Mouse (Mus musculus) stomach, embryonic 14.5 days (tissue): ENCODE data around the gene Vmn1r172. TPM values are rescaled to one million over a fixed set of nuclear protein-coding genes. Genes with fewer than 3 reads are reported as not detected.
"Not testable (repeated sequence)": the region's sequence is repeated elsewhere in the genome, so short reads cannot be mapped to it uniquely, and the experiment has no call there.

ENCODE experiments used
- ATAC-seq: fragments of 200-750 bp; cut with Nextera tagmentation; 2 replicates; pipeline ENCODE4 v1.8.0; 2017; ENCODE audit warnings: low read depth, moderate TSS enrichment; ENCODE audit not compliant: insufficient number of reproducible peaks, insufficient read depth, low FRiP score
- H3K27ac ChIP-seq: fragments of 300-500 bp; sonication (generic); 2 replicates; pipeline ENCODE4 v1.5.1; 2014; ENCODE audit warnings: mild to moderate bottlenecking, low read length, moderate library complexity, mixed read lengths
- H3K27me3 ChIP-seq: fragments of 300-500 bp; sonication (generic); 2 replicates; pipeline ENCODE4 v1.6.1; 2014; ENCODE audit warnings: low read length, control low read depth, mixed read lengths; ENCODE audit not compliant: control insufficient read depth, insufficient read depth
- H3K36me3 ChIP-seq: fragments of 300-500 bp; sonication (generic); 2 replicates; pipeline ENCODE4 v1.6.1; 2014; ENCODE audit warnings: mild to moderate bottlenecking, control low read depth, low read length, moderate library complexity, mixed read lengths; ENCODE audit not compliant: control insufficient read depth, insufficient read depth
- H3K4me1 ChIP-seq: fragments of 300-500 bp; sonication (generic); 2 replicates; pipeline ENCODE4 v1.6.1; 2014; ENCODE audit warnings: low read length, control low read depth, mixed read lengths; ENCODE audit not compliant: control insufficient read depth, insufficient read depth
- H3K4me2 ChIP-seq: fragments of 300-500 bp; sonication (generic); replicated peaks from 2 replicates; pipeline ENCODE4 v1.6.1; 2014; ENCODE audit warnings: low read depth, low read length, control low read depth
- H3K4me3 ChIP-seq: fragments of 300-500 bp; sonication (generic); 2 replicates; pipeline ENCODE4 v1.5.1; 2014; ENCODE audit warnings: low read depth, low read length, control low read depth
- H3K9ac ChIP-seq: fragments of 300-500 bp; sonication (generic); replicated peaks from 2 replicates; pipeline ENCODE4 v1.6.1; 2014; ENCODE audit warnings: low read depth, mild to moderate bottlenecking, control low read depth, low read length, moderate library complexity, mixed read lengths
- H3K9me3 ChIP-seq: fragments of 300-500 bp; sonication (generic); 2 replicates; pipeline ENCODE4 v1.6.1; 2016; ENCODE audit warnings: low read depth, low read length, control low read depth; ENCODE audit not compliant: control insufficient read depth
- WGBS: fragments of 180-500 bp; shearing (Covaris S2); extraction: QIAGEN DNeasy Blood & Tissue Kit; methylation state at CpG from one replicate; pipeline ENCODE4 v1.1.7; 2014; 5-methylcytosine and 5-hydroxymethylcytosine counted together
- polyA plus RNA-seq: library from polyadenylated mRNA; unstranded; fragments of >200 nt; fragmentation: Nextera tagmentation; extraction: Ambion mirVana; gene quantifications from 2 replicates; pipeline ENCODE4 v1.2.1, GENCODE M21; 2014

Vmn1r172 gene
- polyA plus RNA-seq, result not detected in 2 replicates

DNA sequence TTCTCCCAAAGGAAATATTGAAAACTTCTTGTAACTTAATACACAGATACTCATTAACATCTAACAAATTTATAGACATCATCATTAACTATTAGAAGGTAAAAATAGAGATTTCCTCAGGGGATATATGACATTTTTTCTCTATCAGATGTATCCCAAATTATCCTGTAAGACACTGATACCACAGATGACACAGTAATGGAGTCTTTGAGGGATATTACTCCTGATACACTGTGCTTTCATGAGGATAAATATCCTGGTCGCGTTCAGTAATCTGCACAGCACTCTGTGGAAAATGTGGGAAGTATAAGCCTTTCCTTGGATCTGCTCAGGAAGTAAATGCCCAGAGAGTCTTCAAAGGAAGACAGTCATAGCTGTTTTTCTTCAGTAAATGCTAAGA lies at the start of gene Vmn1r172:
Vmn1r172 (plus strand) TSS at position 301 of the 400 bp plus-strand sequence.
- WGBS, result 64% methylated on average over 2 of the region's 2 CpGs
- Histone ChIP-seq H3K4me1 (no peaks in the 10 kb centered on the region), H3K27ac (no peak within 1 kb of the TSS), H3K9ac (no peak within 1 kb of the TSS), H3K4me3 (no peak within 1 kb of the TSS), H3K36me3 (no peaks in the 10 kb centered on the region), H3K27me3 (no peaks in the 10 kb centered on the region), H3K4me2 (no peak within 1 kb of the TSS), H3K9me3 (no peaks in the 10 kb centered on the region)
- no peak for ATAC-seq

DNA sequence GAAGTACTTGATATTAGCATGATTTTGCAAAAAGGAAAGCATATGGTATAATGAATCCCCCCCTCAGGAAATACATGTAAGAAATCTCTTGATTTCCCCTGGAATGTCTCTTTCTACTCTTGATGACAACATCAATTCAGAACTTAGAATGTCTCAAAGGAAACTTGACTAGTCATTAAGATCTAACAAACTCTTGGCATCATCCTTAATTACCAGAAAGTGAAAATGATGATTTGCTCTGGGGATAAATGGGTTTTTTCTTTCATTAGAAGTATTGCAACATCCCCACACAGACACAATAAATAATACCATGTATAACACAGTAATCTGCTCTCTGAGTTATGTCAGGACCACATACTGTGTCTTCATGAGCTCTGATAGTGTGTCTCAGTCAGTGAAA lies 27.7 kb upstream of the Vmn1r172 start, which contains the start of gene Vmn1r171:
Vmn1r171 (plus strand) TSS at position 301 of the 400 bp plus-strand sequence.
- Histone ChIP-seq H3K27me3 (no peaks in the 10 kb centered on the region), H3K4me3 (no peak within 1 kb of the TSS), H3K36me3 (no peaks in the 10 kb centered on the region), H3K4me2 (no peak within 1 kb of the TSS), H3K4me1 (no peaks in the 10 kb centered on the region), H3K27ac (no peak within 1 kb of the TSS), H3K9me3 (no peaks in the 10 kb centered on the region), H3K9ac (no peak within 1 kb of the TSS)
- ATAC-seq, result no peak

DNA sequence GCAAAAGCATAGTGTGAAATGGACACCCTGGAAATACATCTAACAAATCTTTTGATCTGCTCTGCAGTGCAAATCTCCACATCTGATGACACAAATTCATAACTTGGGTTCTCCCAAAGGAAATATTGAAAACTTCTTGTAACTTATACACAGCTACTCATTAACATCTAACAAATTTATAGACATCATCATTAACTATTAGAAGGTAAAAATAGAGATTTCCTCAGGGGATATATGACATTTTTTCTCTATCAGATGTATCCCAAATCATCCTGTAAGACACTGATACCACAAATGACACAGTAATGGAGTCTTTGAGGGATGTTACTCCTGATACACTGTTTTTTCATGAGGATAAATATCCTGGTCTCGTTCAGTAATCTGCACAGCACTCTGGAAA lies 42.3 kb downstream of the Vmn1r172 start, which contains the start of gene Vmn1r173:
Vmn1r173 (plus strand) TSS at position 301 of the 400 bp plus-strand sequence.
- not testable (repeated sequence) for H3K27ac ChIP-seq, ATAC-seq, H3K4me2 ChIP-seq, H3K9ac ChIP-seq, H3K27me3 ChIP-seq, H3K4me3 ChIP-seq, H3K36me3 ChIP-seq, H3K9me3 ChIP-seq, H3K4me1 ChIP-seq
- WGBS, result 50% methylated on average over 1 of the region's 1 CpGs

Other genes with a start within 250 kb of the Vmn1r172 start
- gene Vmn1r167, start 151.1 kb upstream of the Vmn1r172 start, polyA plus RNA-seq, result not detected in 2 replicates
- gene Vmn1r168, start 118.6 kb upstream of the Vmn1r172 start, polyA plus RNA-seq, result not detected in 2 replicates
- gene Vmn1r169, start 82.8 kb upstream of the Vmn1r172 start, polyA plus RNA-seq, result not detected in 2 replicates
- not detected in 2 replicates for gene Vmn1r170, start 52.1 kb upstream of the Vmn1r172 start, polyA plus RNA-seq
- not detected in 2 replicates for gene Vmn1r171, start 27.6 kb upstream of the Vmn1r172 start, polyA plus RNA-seq
- gene Vmn1r173, start 42.4 kb downstream of the Vmn1r172 start, polyA plus RNA-seq, result not detected in 2 replicates
- gene Vmn1r174, start 94.0 kb downstream of the Vmn1r172 start, polyA plus RNA-seq, result not detected in 2 replicates
- not detected in 2 replicates for gene Vmn1r175, start 152.3 kb downstream of the Vmn1r172 start, polyA plus RNA-seq
- not detected in 2 replicates for gene Vmn1r176, start 179.1 kb downstream of the Vmn1r172 start, polyA plus RNA-seq
- gene Vmn1r177, start 208.1 kb downstream of the Vmn1r172 start, polyA plus RNA-seq, result not detected in 2 replicates
- not detected in 2 replicates for gene Vmn1r178, start 233.7 kb downstream of the Vmn1r172 start, polyA plus RNA-seq